In genomic region chr5:105700070-105700851, GRCm38 (mm10) we compare ENCODE assay signal across 1 mouse cellular context.
A peak's percentile ranks its signal among the peaks of the same experiment; 100 is the strongest.
TF ChIP-seq lines count a peak whose summit lies in the region.

No protein-coding gene starts in this region.

TF ChIP-seq in CH12.LX, 34 proteins besides CTCF, POLR2A, EP300 and RAD21 (continued from another document):
- TF ChIP-seq TBP (conservative IDR thresholded peaks at IDR 0.05; ENCODE audit: low read depth, low read length) (peak; percentile 52; the same call in 1 of the 2 replicates), MAZ (IDR thresholded peaks at IDR 0.05; ENCODE audit: low read depth, low read length) (peak; percentile 79; the same call in 1 of the 2 replicates), NRF1 (IDR thresholded peaks at IDR 0.05; ENCODE audit: low read depth, low read length) (peak; percentile 29; the same call in 1 of the 2 replicates), PAX5 (IDR thresholded peaks at IDR 0.05; ENCODE audit: low read length) (no peak), JUN (IDR thresholded peaks at IDR 0.05; ENCODE audit: insufficient read depth, low read depth, low read length) (no peak), SMC3 (IDR thresholded peaks at IDR 0.05; ENCODE audit: low read depth, low read length) (no peak; the same call in 1 of the 2 replicates), ELF1 (IDR thresholded peaks at IDR 0.05; ENCODE audit: low read depth, low read length) (peak; percentile 42; the same call in 1 of the 2 replicates), BHLHE40 (IDR thresholded peaks at IDR 0.05; ENCODE audit: low read depth, low read length) (peak; percentile 22; the same call in 1 of the 2 replicates), MXI1 (IDR thresholded peaks at IDR 0.05; ENCODE audit: low read depth, low read length) (peak; percentile 33; the same call in 1 of the 2 replicates), E2F4 (IDR thresholded peaks at IDR 0.05; ENCODE audit: insufficient replicate concordance, low read depth, low read length) (no peak), IRF4 (IDR thresholded peaks at IDR 0.05; ENCODE audit: low read depth, low read length) (0 out of 2 replicates have a peak, but pooled peaks have one; percentile 46), USF2 (conservative IDR thresholded peaks at IDR 0.05; ENCODE audit: low read depth, low read length) (no peak), CHD1 (IDR thresholded peaks at IDR 0.05; ENCODE audit: low read depth, low read length) (no peak), MAX (IDR thresholded peaks at IDR 0.05; ENCODE audit: low read length) (peak; percentile 18; the same call in 1 of the 2 replicates), MYC (IDR thresholded peaks at IDR 0.05; ENCODE audit: low read depth, low read length) (no peak), MEF2A (IDR thresholded peaks at IDR 0.05; ENCODE audit: borderline replicate concordance, low read depth, low read length) (peak; percentile 11)
TF ChIP-seq in CH12.LX: peak in this region for 13.
